Mouse (Mus musculus): ENCODE measurements around the gene Map2k5. TPM values are rescaled to one million over a fixed set of nuclear protein-coding genes. Genes with fewer than 3 reads are reported as not detected.

Map2k5 gene
- polyA plus RNA-seq, 2 experiments: 37.1 to 37.5 TPM

GRCm38 (mm10) chr9:63356278-63356677 is 21.4 kb downstream of the Map2k5 start:
- WGBS: 89% methylated on average over 9 of the region's 9 CpGs

GRCm38 (mm10) chr9:63354168-63354567 is 23.5 kb downstream of the Map2k5 start:
- Histone ChIP-seq H3K4me2 (replicated peaks; ENCODE audit: low read depth, low read length, severe bottlenecking) (no peak overlapping the region), H3K9me3 (ENCODE audit: control insufficient read depth, low read length) (no peaks in the 10 kb centered on the region), H3K4me3 (replicated peaks; ENCODE audit: low read length) (no peak overlapping the region), H3K9ac (ENCODE audit: low read depth, low read length, severe bottlenecking) (no peak overlapping the region), H3K36me3 (ENCODE audit: control insufficient read depth, insufficient read depth, low read length) (peaks cover 24% of the 10 kb centered on the region; the same call in 1 of the 2 replicates), H3K27me3 (ENCODE audit: control insufficient read depth, insufficient read depth, low read length) (no peaks in the 10 kb centered on the region), H3K27ac (replicated peaks; ENCODE audit: low read depth, low read length) (no peak overlapping the region), H3K4me1 (ENCODE audit: control insufficient read depth, insufficient read depth, low read length) (no peaks in the 10 kb centered on the region)
- WGBS: 76% methylated on average over 4 of the region's 4 CpGs
- DNase-seq (ENCODE audit: low spot score) (no peak), ATAC-seq (ENCODE audit: low FRiP score, low read depth) (no peak)
- no peak for TF ChIP-seq POLR2A (IDR thresholded peaks at IDR 0.05; ENCODE audit: borderline replicate concordance, extremely low read depth, insufficient read depth, insufficient read length)

More at GRCm38 (mm10) chr9:63356278-63356677, 21.4 kb downstream of the Map2k5 start:
- Histone ChIP-seq H3K36me3 (ENCODE audit: control insufficient read depth, insufficient read depth, low read length) (peaks cover 25% of the 10 kb centered on the region; the same call in 1 of the 2 replicates), H3K27ac (replicated peaks; ENCODE audit: low read depth, low read length) (no peak overlapping the region), H3K4me3 (replicated peaks; ENCODE audit: low read length) (no peak overlapping the region), H3K9ac (ENCODE audit: low read depth, low read length, severe bottlenecking) (no peak overlapping the region), H3K9me3 (ENCODE audit: control insufficient read depth, low read length) (no peaks in the 10 kb centered on the region), H3K4me2 (replicated peaks; ENCODE audit: low read depth, low read length, severe bottlenecking) (no peak overlapping the region), H3K27me3 (ENCODE audit: control insufficient read depth, insufficient read depth, low read length) (no peaks in the 10 kb centered on the region), H3K4me1 (ENCODE audit: control insufficient read depth, insufficient read depth, low read length) (no peaks in the 10 kb centered on the region)
- DNase-seq (ENCODE audit: low spot score): no peak
- TF ChIP-seq POLR2A (IDR thresholded peaks at IDR 0.05; ENCODE audit: borderline replicate concordance, extremely low read depth, insufficient read depth, insufficient read length): no peak
- ATAC-seq (ENCODE audit: low FRiP score, low read depth): no peak

- Histone ChIP-seq H3K4me3 (replicated peaks; ENCODE audit: low read length) (no peak overlapping the region), H3K4me1 (ENCODE audit: control insufficient read depth, insufficient read depth, low read length) (no peaks in the 10 kb centered on the region), H3K9ac (ENCODE audit: low read depth, low read length, severe bottlenecking) (no peak overlapping the region), H3K36me3 (ENCODE audit: control insufficient read depth, insufficient read depth, low read length) (peaks cover 1% of the 10 kb centered on the region; the same call in 1 of the 2 replicates), H3K4me2 (replicated peaks; ENCODE audit: low read depth, low read length, severe bottlenecking) (no peak overlapping the region), H3K27ac (replicated peaks; ENCODE audit: low read depth, low read length) (no peak overlapping the region), H3K9me3 (ENCODE audit: control insufficient read depth, low read length) (no peaks in the 10 kb centered on the region), H3K27me3 (ENCODE audit: control insufficient read depth, insufficient read depth, low read length) (no peaks in the 10 kb centered on the region)
- no peak for TF ChIP-seq POLR2A (IDR thresholded peaks at IDR 0.05; ENCODE audit: borderline replicate concordance, extremely low read depth, insufficient read depth, insufficient read length)
- DNase-seq (ENCODE audit: low spot score) (no peak), ATAC-seq (ENCODE audit: low FRiP score, low read depth) (no peak)
- WGBS: 89% methylated on average over 8 of the region's 8 CpGs
These were observed 27.7 kb downstream of the Map2k5 start for GRCm38 (mm10) chr9:63350030-63350429.

GRCm38 (mm10) chr9:63349241-63349640 is 28.5 kb downstream of the Map2k5 start:
- no peak overlapping the region for H3K4me3 ChIP-seq (replicated peaks; ENCODE audit: low read length)
- ATAC-seq (ENCODE audit: low FRiP score, low read depth) (no peak), DNase-seq (ENCODE audit: low spot score) (no peak)
- no peak overlapping the region for H3K9ac ChIP-seq (ENCODE audit: low read depth, low read length, severe bottlenecking)
- H3K36me3 ChIP-seq (ENCODE audit: control insufficient read depth, insufficient read depth, low read length): no peaks in the 10 kb centered on the region
- no peak for TF ChIP-seq POLR2A (IDR thresholded peaks at IDR 0.05; ENCODE audit: borderline replicate concordance, extremely low read depth, insufficient read depth, insufficient read length)
- H3K4me1 ChIP-seq (ENCODE audit: control insufficient read depth, insufficient read depth, low read length): no peaks in the 10 kb centered on the region
- H3K27ac ChIP-seq (replicated peaks; ENCODE audit: low read depth, low read length): no peak overlapping the region
- no peak overlapping the region for H3K4me2 ChIP-seq (replicated peaks; ENCODE audit: low read depth, low read length, severe bottlenecking)
- no peaks in the 10 kb centered on the region for H3K9me3 ChIP-seq (ENCODE audit: control insufficient read depth, low read length)
- 85% methylated on average over 3 of the region's 3 CpGs for WGBS
- no peaks in the 10 kb centered on the region for H3K27me3 ChIP-seq (ENCODE audit: control insufficient read depth, insufficient read depth, low read length)

GRCm38 (mm10) chr9:63348146-63348545 is 29.6 kb downstream of the Map2k5 start:
- no peaks in the 10 kb centered on the region for H3K4me1 ChIP-seq (ENCODE audit: control insufficient read depth, insufficient read depth, low read length)
- WGBS: 68% methylated on average over 1 of the region's 1 CpGs
- no peaks in the 10 kb centered on the region for H3K27me3 ChIP-seq (ENCODE audit: control insufficient read depth, insufficient read depth, low read length)
- H3K27ac ChIP-seq (replicated peaks; ENCODE audit: low read depth, low read length): no peak overlapping the region
- H3K9ac ChIP-seq (ENCODE audit: low read depth, low read length, severe bottlenecking): no peak overlapping the region
- DNase-seq (ENCODE audit: low spot score): no peak
- ATAC-seq (ENCODE audit: low FRiP score, low read depth): no peak
- H3K4me3 ChIP-seq (replicated peaks; ENCODE audit: low read length): no peak overlapping the region
- H3K9me3 ChIP-seq (ENCODE audit: control insufficient read depth, low read length): no peaks in the 10 kb centered on the region
- H3K36me3 ChIP-seq (ENCODE audit: control insufficient read depth, insufficient read depth, low read length): 0 out of 2 replicates have a peak, but pooled peaks cover 2% of the 10 kb centered on the region
- H3K4me2 ChIP-seq (replicated peaks; ENCODE audit: low read depth, low read length, severe bottlenecking): no peak overlapping the region
- TF ChIP-seq POLR2A (IDR thresholded peaks at IDR 0.05; ENCODE audit: borderline replicate concordance, extremely low read depth, insufficient read depth, insufficient read length): no peak

GRCm38 (mm10) chr9:63346029-63346428 is 31.7 kb downstream of the Map2k5 start:
- DNase-seq (ENCODE audit: low spot score) (no peak), ATAC-seq (ENCODE audit: low FRiP score, low read depth) (no peak)
- H3K9me3 ChIP-seq (ENCODE audit: control insufficient read depth, low read length): no peaks in the 10 kb centered on the region
- H3K4me3 ChIP-seq (replicated peaks; ENCODE audit: low read length): no peak overlapping the region
- no peak overlapping the region for H3K4me2 ChIP-seq (replicated peaks; ENCODE audit: low read depth, low read length, severe bottlenecking)
- H3K4me1 ChIP-seq (ENCODE audit: control insufficient read depth, insufficient read depth, low read length): no peaks in the 10 kb centered on the region
- H3K9ac ChIP-seq (ENCODE audit: low read depth, low read length, severe bottlenecking): no peak overlapping the region
- TF ChIP-seq POLR2A (IDR thresholded peaks at IDR 0.05; ENCODE audit: borderline replicate concordance, extremely low read depth, insufficient read depth, insufficient read length): no peak
- H3K27me3 ChIP-seq (ENCODE audit: control insufficient read depth, insufficient read depth, low read length): no peaks in the 10 kb centered on the region
- 86% methylated on average over 6 of the region's 6 CpGs for WGBS
- H3K36me3 ChIP-seq (ENCODE audit: control insufficient read depth, insufficient read depth, low read length): peaks cover 20% of the 10 kb centered on the region; the same call in 1 of the 2 replicates
- no peak overlapping the region for H3K27ac ChIP-seq (replicated peaks; ENCODE audit: low read depth, low read length)

Measured in limb, embryonic 14.5 days (tissue).